Mouse (Mus musculus): ENCODE data around the gene Mthfd1l. TPM values are rescaled to one million over a fixed set of nuclear protein-coding genes. Genes with fewer than 3 reads are reported as not detected.

The Mthfd1l gene
- total and polyA plus RNA-seq, 2 experiments from 2014 or later, result 7.4 to 10.7 TPM

DNA sequence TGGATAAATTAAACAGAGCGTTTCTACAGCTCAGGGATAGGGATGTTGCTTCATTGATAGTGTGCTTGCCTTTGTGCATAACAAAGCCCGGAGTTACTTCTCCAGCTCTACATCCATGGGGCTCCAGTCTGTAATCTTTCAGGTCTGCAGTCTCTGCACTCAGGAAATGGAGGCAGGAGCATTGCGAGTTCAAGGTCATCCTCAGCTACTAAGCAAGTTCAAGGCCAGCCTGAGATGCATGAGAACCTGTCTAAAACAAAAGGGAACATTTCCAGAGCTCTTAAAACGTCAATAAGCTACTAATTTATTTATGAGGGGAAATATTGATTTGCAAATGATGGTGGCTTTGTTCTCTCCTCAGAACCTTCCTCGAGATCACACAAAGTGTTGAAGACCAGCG, 23.6 kb upstream of the Mthfd1l start:
- Histone ChIP-seq H3K27ac (no peak overlapping the region), H3K9me3 (ENCODE audit: low read length) (no peaks in the 10 kb centered on the region), H3K4me3 (ENCODE audit: low read length) (no peak overlapping the region)

DNA sequence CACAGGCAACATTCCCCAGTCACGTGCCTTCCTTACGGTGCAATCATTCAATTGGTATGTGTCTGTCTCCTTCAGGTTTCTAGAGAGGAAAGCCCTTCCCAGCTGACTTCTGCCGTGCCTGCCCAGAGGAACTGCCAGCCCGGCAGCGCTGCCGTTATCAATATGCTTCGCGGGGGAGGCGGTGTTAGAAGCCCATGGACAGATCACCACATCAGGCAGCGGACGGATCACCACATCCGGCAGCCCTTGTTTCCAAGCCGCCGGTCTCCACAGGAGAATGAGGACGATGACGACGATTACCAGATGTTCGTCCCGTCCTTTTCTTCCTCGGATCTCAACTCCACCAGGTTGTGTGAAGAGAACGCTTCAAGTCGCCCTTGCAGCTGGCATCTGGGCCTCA, 16.4 kb upstream of the Mthfd1l start:
- no peak for ATAC-seq
- Histone ChIP-seq H3K27ac (no peak overlapping the region), H3K9ac (replicated peaks; ENCODE audit: low read length) (no peak overlapping the region), H3K27me3 (ENCODE audit: insufficient read depth, low read length) (no peaks in the 10 kb centered on the region), H3K9me3 (ENCODE audit: low read length) (no peaks in the 10 kb centered on the region), H3K4me3 (ENCODE audit: low read length) (no peak overlapping the region), H3K4me2 (ENCODE audit: low read depth, low read length) (no peak overlapping the region), H3K4me1 (ENCODE audit: insufficient read depth, low read length) (no peaks in the 10 kb centered on the region; the same call in 1 of the 2 replicates), H3K36me3 (ENCODE audit: insufficient read depth, low read length) (no peaks in the 10 kb centered on the region; the same call in 1 of the 2 replicates)
- 93% methylated on average over 22 of the region's 22 CpGs for WGBS
- DNase-seq (ENCODE audit: low spot score), result no peak
- TF ChIP-seq CTCF (IDR thresholded peaks at IDR 0.05; ENCODE audit: low read depth), result no peak

More for the DNA sequence above, 23.6 kb upstream of the Mthfd1l start:
- Histone ChIP-seq H3K27me3 (ENCODE audit: insufficient read depth, low read length) (no peaks in the 10 kb centered on the region), H3K9ac (replicated peaks; ENCODE audit: low read length) (no peak overlapping the region), H3K4me2 (ENCODE audit: low read depth, low read length) (no peak overlapping the region), H3K36me3 (ENCODE audit: insufficient read depth, low read length) (no peaks in the 10 kb centered on the region), H3K4me1 (ENCODE audit: insufficient read depth, low read length) (no peaks in the 10 kb centered on the region)
- WGBS, result 90% methylated on average over 6 of the region's 6 CpGs
- no peak for DNase-seq (ENCODE audit: low spot score)
- ATAC-seq, result no peak
- no peak for TF ChIP-seq CTCF (IDR thresholded peaks at IDR 0.05; ENCODE audit: low read depth)

- Histone ChIP-seq H3K36me3 (ENCODE audit: insufficient read depth, low read length) (no peaks in the 10 kb centered on the region; the same call in 1 of the 2 replicates), H3K9ac (replicated peaks; ENCODE audit: low read length) (no peak overlapping the region), H3K4me2 (ENCODE audit: low read depth, low read length) (no peak overlapping the region), H3K4me3 (ENCODE audit: low read length) (no peak overlapping the region), H3K4me1 (ENCODE audit: insufficient read depth, low read length) (no peaks in the 10 kb centered on the region; the same call in 1 of the 2 replicates), H3K27ac (no peak overlapping the region), H3K27me3 (ENCODE audit: insufficient read depth, low read length) (no peaks in the 10 kb centered on the region), H3K9me3 (ENCODE audit: low read length) (no peaks in the 10 kb centered on the region)
- no peak for TF ChIP-seq CTCF (IDR thresholded peaks at IDR 0.05; ENCODE audit: low read depth)
- DNase-seq (ENCODE audit: low spot score) (no peak), ATAC-seq (no peak)
- 76% methylated on average over 5 of the region's 5 CpGs for WGBS
Measured at GRCm38 (mm10) chr10:3958591-3958990, 14.3 kb upstream of the Mthfd1l start.

- no peaks in the 10 kb centered on the region for H3K27me3 ChIP-seq (ENCODE audit: insufficient read depth, low read length)
- DNase-seq (ENCODE audit: low spot score) (no peak), ATAC-seq (no peak)
- H3K4me3 ChIP-seq (ENCODE audit: low read length), result no peak overlapping the region
- TF ChIP-seq CTCF (IDR thresholded peaks at IDR 0.05; ENCODE audit: low read depth), result no peak
- H3K27ac ChIP-seq, result no peak overlapping the region
- H3K4me1 ChIP-seq (ENCODE audit: insufficient read depth, low read length), result no peaks in the 10 kb centered on the region
- 87% methylated on average over 3 of the region's 3 CpGs for WGBS
- no peaks in the 10 kb centered on the region for H3K36me3 ChIP-seq (ENCODE audit: insufficient read depth, low read length)
- no peak overlapping the region for H3K4me2 ChIP-seq (ENCODE audit: low read depth, low read length)
- H3K9ac ChIP-seq (replicated peaks; ENCODE audit: low read length), result no peak overlapping the region
- H3K9me3 ChIP-seq (ENCODE audit: low read length), result no peaks in the 10 kb centered on the region
Measured at GRCm38 (mm10) chr10:3969026-3969425, 3.9 kb upstream of the Mthfd1l start.

- H3K4me3 ChIP-seq (ENCODE audit: low read length), result peak overlapping the region; percentile 68
- H3K27me3 ChIP-seq (ENCODE audit: insufficient read depth, low read length), result no peaks in the 10 kb centered on the region
- no peaks in the 10 kb centered on the region for H3K9me3 ChIP-seq (ENCODE audit: low read length)
- no peaks in the 10 kb centered on the region for H3K36me3 ChIP-seq (ENCODE audit: insufficient read depth, low read length)
- no peak overlapping the region for H3K9ac ChIP-seq (replicated peaks; ENCODE audit: low read length)
- H3K4me1 ChIP-seq (ENCODE audit: insufficient read depth, low read length), result no peaks in the 10 kb centered on the region
- peak overlapping the region; percentile 84; the same call in 1 of the 2 replicates for H3K27ac ChIP-seq
- no peak for TF ChIP-seq CTCF (IDR thresholded peaks at IDR 0.05; ENCODE audit: low read depth)
- ATAC-seq (no peak), DNase-seq (ENCODE audit: low spot score) (no peak)
- 91% methylated on average over 9 of the region's 9 CpGs for WGBS
- peak overlapping the region; percentile 87 for H3K4me2 ChIP-seq (ENCODE audit: low read depth, low read length)
Measured at GRCm38 (mm10) chr10:3972237-3972636, 681 bp upstream of the Mthfd1l start.

DNA sequence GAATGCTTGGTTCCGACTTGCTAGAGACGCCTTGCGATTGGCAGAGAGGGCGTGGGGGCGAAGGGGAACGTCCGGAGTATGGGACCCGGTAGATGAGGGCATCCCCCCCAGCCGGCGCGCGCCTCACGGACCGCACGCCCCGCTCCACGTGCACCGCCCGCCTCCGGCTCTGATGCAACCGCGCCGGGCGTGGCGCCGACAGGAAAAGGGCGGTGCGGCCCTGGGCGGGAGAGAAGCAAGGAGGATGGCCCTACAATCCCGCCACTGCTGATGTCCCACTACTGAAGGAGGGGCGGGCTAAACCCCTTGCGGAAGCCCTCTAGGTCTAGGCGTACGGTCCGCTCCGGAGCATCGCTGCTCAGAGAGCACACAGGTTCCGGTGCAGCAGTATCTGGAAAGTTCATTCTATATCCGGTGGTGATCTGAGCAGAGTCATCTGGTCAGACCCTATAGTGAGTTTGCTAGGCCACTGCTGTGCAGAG, 712 bp downstream of the Mthfd1l start:
- Histone ChIP-seq H3K4me2 (ENCODE audit: low read depth, low read length) (peak overlapping the region; percentile 87), H3K36me3 (ENCODE audit: insufficient read depth, low read length) (no peaks in the 10 kb centered on the region), H3K9ac (replicated peaks; ENCODE audit: low read length) (peak overlapping the region; percentile 79), H3K4me1 (ENCODE audit: insufficient read depth, low read length) (no peaks in the 10 kb centered on the region), H3K9me3 (ENCODE audit: low read length) (no peaks in the 10 kb centered on the region), H3K27ac (peak overlapping the region; percentile 84), H3K4me3 (ENCODE audit: low read length) (peak overlapping the region; percentile 68), H3K27me3 (ENCODE audit: insufficient read depth, low read length) (no peaks in the 10 kb centered on the region)
- no peak for TF ChIP-seq CTCF (IDR thresholded peaks at IDR 0.05; ENCODE audit: low read depth)
- ATAC-seq (peak; percentile 88), DNase-seq (ENCODE audit: low spot score) (peak; percentile 89)
- WGBS, result under 1% methylated on average over 39 of the region's 39 CpGs

DNA sequence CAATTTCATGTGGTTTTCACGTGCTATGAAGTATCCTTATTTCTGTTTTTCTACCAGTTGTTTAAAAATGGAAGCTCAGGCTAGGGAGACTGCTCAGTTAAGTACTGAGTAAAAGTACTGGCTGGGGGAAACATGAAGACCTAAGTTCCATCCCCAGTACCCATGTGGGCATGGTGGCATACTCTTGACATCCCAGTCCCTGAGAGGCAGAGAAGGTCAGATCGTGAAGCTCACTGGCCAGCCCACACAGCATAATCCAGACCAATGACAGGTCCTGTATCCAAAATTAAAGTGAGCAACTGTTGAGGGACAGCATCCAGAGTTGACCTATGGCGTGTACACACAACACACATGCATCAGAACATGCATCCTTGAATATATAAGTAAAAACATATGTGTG, 1.5 kb downstream of the Mthfd1l start:
- WGBS, result 77% methylated on average over 3 of the region's 3 CpGs

More for the DNA sequence above, 1.5 kb downstream of the Mthfd1l start:
- no peaks in the 10 kb centered on the region for H3K4me1 ChIP-seq (ENCODE audit: insufficient read depth, low read length)
- H3K4me3 ChIP-seq (ENCODE audit: low read length), result peak overlapping the region; percentile 68; the same call in 1 of the 2 replicates
- no peaks in the 10 kb centered on the region for H3K9me3 ChIP-seq (ENCODE audit: low read length)
- H3K27ac ChIP-seq, result no peak overlapping the region
- no peak for TF ChIP-seq CTCF (IDR thresholded peaks at IDR 0.05; ENCODE audit: low read depth)
- no peak for DNase-seq (ENCODE audit: low spot score)
- ATAC-seq, result no peak
- H3K9ac ChIP-seq (replicated peaks; ENCODE audit: low read length), result no peak overlapping the region
- H3K27me3 ChIP-seq (ENCODE audit: insufficient read depth, low read length), result no peaks in the 10 kb centered on the region
- peak overlapping the region; percentile 87 for H3K4me2 ChIP-seq (ENCODE audit: low read depth, low read length)
- no peaks in the 10 kb centered on the region for H3K36me3 ChIP-seq (ENCODE audit: insufficient read depth, low read length)
